Mouse (Mus musculus) myocyte (in vitro differentiated cells): ENCODE results near the gene Snx10.

Experiments used
- CEBPB ChIP-seq: IDR thresholded peaks from 2 replicates; pipeline ENCODE4 v1.6.1; 2011; ENCODE audit warnings: mild to moderate bottlenecking, moderate library complexity; ENCODE audit not compliant: poor library complexity, insufficient read depth, severe bottlenecking
- E2F4 ChIP-seq: IDR thresholded peaks from one replicate; pipeline ENCODE4 v1.6.1; 2011; ENCODE audit warnings: mild to moderate bottlenecking, control low read depth, moderate library complexity; ENCODE audit not compliant: insufficient read depth
- MAX ChIP-seq: IDR thresholded peaks from one replicate; pipeline ENCODE4 v1.6.1; 2011; ENCODE audit warnings: low read depth, mild to moderate bottlenecking, control low read depth
- MYOD1 ChIP-seq, 3 experiments: IDR thresholded peaks; one replicate each; pipeline ENCODE4 v1.6.1; 2011; ENCODE audit warnings: control low read depth in 2 of 3, low read depth in 2 of 3, mild to moderate bottlenecking in 2 of 3, moderate library complexity in 1 of 3; ENCODE audit not compliant: insufficient read length in 2 of 3, control insufficient read depth in 1 of 3
- POLR2A ChIP-seq: IDR thresholded peaks from one replicate; pipeline ENCODE4 v1.6.1; 2011; ENCODE audit warnings: low read depth, mild to moderate bottlenecking, control low read depth, moderate library complexity; ENCODE audit not compliant: insufficient read length
- POLR2AphosphoS2 ChIP-seq: IDR thresholded peaks from one replicate; pipeline ENCODE4 v1.6.1; 2011; ENCODE audit warnings: low read depth, control low read depth; ENCODE audit not compliant: insufficient read length
- TCF12 ChIP-seq: IDR thresholded peaks from one replicate; pipeline ENCODE4 v1.6.1; 2011; ENCODE audit warnings: mild to moderate bottlenecking, control low read depth; ENCODE audit not compliant: poor library complexity, insufficient read depth, severe bottlenecking
- TCF3 ChIP-seq: IDR thresholded peaks from one replicate; pipeline ENCODE4 v1.6.1; 2011; ENCODE audit warnings: low read depth, control low read depth; ENCODE audit not compliant: insufficient read length
- USF1 ChIP-seq: IDR thresholded peaks from one replicate; pipeline ENCODE4 v1.6.1; 2011; ENCODE audit warnings: low read depth, mild to moderate bottlenecking, control low read depth, moderate library complexity

DNA sequence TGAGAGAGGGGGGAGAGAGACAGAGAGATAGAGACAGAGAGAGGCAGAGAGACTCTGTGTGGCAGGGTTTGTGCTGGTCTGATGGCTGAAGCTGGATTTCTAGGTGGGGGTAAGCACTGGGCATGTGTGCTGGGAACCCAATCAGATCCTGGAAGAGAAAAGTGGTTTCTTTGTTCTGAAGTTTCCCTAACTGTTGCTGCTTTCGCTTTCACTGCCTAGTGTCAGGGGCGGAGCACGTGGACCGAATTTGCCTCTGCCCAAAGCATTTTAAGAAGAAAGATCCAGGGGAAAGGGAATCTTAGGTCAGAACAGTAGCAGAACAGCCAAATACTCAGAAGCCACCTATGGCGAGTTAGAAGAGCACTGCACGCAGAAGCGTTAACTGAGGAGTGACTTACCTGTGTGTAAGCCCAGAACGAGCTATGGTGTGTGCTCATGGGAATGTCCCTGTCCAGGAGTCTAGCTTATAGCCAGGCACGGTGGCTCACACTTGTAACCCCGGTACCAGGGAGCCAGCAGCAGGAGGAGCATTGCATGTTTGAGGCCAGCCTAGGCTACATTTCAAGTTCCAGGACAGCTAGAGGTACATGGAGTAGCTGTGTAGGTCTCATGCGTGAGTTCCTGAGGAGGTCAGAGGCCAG lies 21.6 kb downstream of the Snx10 start:
- no peak for TF ChIP-seq TCF12
- no peak for TF ChIP-seq POLR2A
- no peak for TF ChIP-seq MAX
- no peak for TF ChIP-seq E2F4
- TF ChIP-seq TCF3 = no peak
- no peak for TF ChIP-seq CEBPB
- peak; percentile 4 for TF ChIP-seq USF1
- no peak for TF ChIP-seq POLR2AphosphoS2
- TF ChIP-seq MYOD1 (IDR thresholded peaks at IDR 0.05; ENCODE audit: control insufficient read depth in 1 of 3, insufficient read length in 2 of 3, low read depth in 2 of 3) = no peak
